Mouse (Mus musculus) cerebellum, adult 11 months (tissue): ENCODE data around the gene Stat1.

Source experiments
- DNase-seq: peaks from one replicate; pipeline ENCODE4 v3.0.0; 2022

Stat1 gene

DNA sequence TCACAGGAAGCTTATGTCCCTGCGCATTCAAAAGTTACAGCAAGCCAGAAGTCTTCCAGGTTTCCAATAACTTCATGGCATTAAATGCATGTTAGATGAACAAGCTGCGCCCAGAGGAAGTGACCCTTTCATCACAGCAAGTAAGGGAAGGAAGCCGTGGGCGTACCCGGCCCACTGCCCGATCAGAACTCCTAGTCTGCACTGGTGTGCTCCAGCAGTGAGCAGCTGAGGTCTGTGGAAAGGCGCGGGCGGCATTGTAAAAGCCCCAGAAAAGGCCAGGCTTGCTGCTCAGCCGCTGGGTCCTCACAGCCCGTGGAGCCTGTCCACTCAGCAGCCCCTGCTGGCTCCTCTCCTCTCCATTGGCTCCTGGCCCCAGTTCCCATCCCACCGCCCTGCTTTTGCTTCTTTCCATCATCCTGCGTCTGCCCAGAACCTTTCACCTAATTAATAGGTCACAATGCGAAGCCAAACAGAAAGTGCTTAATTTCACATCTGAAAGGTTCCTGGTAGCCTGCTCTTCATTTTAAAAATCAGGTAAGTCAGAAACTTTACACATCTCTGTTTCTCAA lies 47.5 kb downstream of the Stat1 start:
- DNase-seq, result no peak

DNA sequence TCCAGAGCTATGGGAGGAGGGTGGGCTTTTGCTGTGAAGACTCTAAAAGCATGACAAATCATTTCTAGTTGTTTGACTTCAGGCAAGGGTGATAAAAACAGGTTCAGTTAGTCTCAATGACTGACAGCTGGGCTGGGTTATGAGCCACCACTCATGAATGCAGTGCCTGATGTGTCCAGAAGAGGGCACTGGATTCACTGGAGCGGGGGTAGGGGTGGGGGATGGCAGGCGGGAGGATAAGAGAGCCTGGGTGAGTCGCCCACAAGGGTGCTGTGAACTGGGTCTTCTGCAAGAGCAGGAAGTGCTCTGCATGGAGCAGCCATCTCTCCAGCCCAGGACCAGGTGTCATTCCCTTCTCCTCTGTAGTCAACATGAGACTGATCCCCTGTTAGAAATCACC lies 50.8 kb downstream of the Stat1 start:
- DNase-seq, result no peak

- DNase-seq, result no peak
Measured at GRCm38 (mm10) chr1:52170747-52171146, 51.5 kb downstream of the Stat1 start.

DNA sequence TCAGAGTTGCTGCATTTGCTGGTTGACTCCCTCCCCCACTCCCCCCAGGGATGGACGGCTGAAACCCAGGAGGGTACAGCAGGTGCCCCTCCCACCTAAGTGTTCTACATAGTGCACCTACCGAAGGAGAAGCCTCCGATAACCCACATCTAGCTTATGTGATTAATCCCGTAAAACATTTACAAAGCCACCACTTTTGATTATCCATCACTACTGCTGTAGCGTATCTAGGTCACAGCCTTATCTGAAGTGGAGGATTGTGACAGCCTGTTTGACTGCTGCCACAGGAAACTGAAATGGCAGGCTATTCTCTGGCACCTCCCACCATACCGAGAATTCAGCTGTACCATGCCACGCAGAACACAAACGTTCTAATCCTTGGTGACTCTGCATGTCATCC lies 52.0 kb downstream of the Stat1 start:
- no peak for DNase-seq

DNA sequence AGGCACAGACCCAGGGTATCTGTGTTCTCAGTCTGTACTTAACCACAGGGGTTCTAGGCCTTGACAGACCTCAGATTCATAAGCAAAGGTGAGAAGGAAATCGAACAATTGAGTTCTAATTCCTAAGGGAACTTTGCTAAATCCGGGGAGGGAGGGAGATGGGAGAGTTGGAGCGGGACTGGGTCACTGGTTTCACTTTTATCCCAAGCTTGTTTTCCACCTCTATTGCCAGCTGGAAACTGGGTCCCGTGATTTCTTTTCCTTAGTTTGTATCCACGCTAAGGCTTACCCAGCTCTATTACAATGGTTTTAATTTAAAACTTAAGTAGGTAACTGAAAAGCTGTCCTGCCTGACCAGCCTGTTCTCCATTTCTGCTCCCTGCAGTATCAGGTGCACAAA lies 56.1 kb downstream of the Stat1 start:
- DNase-seq, result no peak

- no peak for DNase-seq
Measured at GRCm38 (mm10) chr1:52175983-52176382, 56.7 kb downstream of the Stat1 start.

DNA sequence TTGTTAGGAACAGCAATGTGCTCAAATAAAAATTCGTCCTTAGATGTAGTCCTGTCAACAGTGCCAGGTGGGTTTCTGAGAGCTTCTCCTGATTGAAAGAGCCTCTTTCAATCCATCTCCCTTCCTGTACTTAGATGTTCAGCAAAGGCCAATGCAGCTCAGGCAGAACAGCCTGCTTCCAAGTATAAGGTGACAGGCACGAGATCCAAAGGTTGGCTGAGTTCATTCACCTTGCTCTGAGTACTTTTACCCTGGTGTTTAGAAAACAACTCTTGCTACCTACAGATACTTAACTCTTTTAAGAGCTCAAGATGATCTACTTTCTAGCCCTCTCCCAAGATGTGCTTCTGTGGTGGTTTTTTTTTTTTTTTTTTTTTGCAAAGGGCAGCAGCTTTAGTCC lies 57.8 kb downstream of the Stat1 start:
- DNase-seq, result no peak

GRCm38 (mm10) chr1:52179939-52180568 lies 60.8 kb downstream of the Stat1 start:
- peak; percentile 45 for DNase-seq

GRCm38 (mm10) chr1:52181994-52182393 lies 62.8 kb downstream of the Stat1 start:
- no peak for DNase-seq

DNA sequence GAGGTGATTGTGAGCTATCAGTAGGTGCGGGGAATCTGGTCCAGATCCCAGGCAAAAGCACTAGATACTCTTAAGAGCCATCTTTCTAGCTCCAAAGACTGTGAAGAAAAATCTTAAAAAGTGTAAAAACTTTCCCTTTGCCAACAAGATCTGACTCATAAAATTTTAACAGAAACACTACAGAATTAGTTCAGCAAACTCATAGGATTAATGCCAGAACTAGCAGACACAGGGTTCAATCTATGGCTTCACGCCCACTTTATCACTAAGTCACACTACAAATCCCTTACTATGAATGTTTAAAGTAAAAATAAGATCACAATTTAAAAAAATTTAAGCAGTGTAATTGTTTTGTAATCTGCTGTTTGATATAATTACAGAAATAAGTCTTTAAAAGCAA lies 63.8 kb downstream of the Stat1 start:
- DNase-seq, result no peak
